Comparison of ENCODE assay signal across 20 mouse cellular contexts in genomic region chr1:170035575-170035974, GRCm38 (mm10).
"Had no signal": no experiment of that assay in that cellular context is flagged by ENCODE, and none has a peak within 500 bp of the region (broad histone marks: within the 10 kb centered on the region; RNA-seq: fewer than 3 reads in every experiment).

No protein-coding gene starts in this region.

- H3K4me3 ChIP-seq: layer of hippocampus, adult 2 months; limb, embryonic 10.5 days; limb, embryonic 13.5 days had no signal

- ATAC-seq: lung, postnatal 0 days had no signal

- H3K27me3 ChIP-seq: limb, embryonic 13.5 days had no signal

- H3K9me3 ChIP-seq: limb, embryonic 10.5 days; limb, embryonic 13.5 days had no signal

- H3K4me2 ChIP-seq: limb, embryonic 13.5 days; lung, embryonic 14.5 days; midbrain, embryonic 11.5 days had no signal

- H3K9ac ChIP-seq: limb, embryonic 13.5 days; liver, embryonic 14.5 days; liver, postnatal 0 days; lung, embryonic 14.5 days had no signal

- H3K4me1 ChIP-seq: limb, embryonic 10.5 days; limb, embryonic 13.5 days had no signal

- DNase-seq: kidney, adult 9 months; layer of hippocampus, adult 9-11 months; liver; liver, postnatal 0 days; lung, embryonic 14.5 days; midbrain, embryonic 14.5 days; right cerebral cortex, postnatal 14 days; right cerebral cortex, postnatal 4 days; thymus, adult 2 months; thymus, postnatal 14 days; thymus, postnatal 4 days had no signal

- H3K27ac ChIP-seq: kidney, postnatal 0 days; layer of hippocampus, adult 2 months; limb, embryonic 10.5 days; limb, embryonic 13.5 days; liver, embryonic 14.5 days; macrophage; stomach, postnatal 0 days had no signal
